Mouse (Mus musculus) left cerebral cortex, adult 8-10 months (tissue): ENCODE measurements around the gene Dnah11. TPM values are rescaled to one million over a fixed set of nuclear protein-coding genes. Genes with fewer than 3 reads are reported as not detected.
A peak's percentile ranks its signal among the peaks of the same experiment; 100 is the strongest.

ENCODE experiments used
- DNase-seq, 2 experiments: peaks; one replicate each; pipeline ENCODE4 v3.0.0; 2022; ENCODE audit warnings: low spot score in 2 of 2
- total RNA-seq, 4 experiments: library from RNA; stranded (reverse); gene quantifications; 2 replicates each; pipeline ENCODE4 v1.2.4; 2022

Dnah11 gene
- 1 to 10 TPM in 2 of 4 experiments, under 1 TPM in 2; 0.66 to 1.9 (median 1.3) TPM for total RNA-seq

- DNase-seq = peak; percentile 12 to 21
Measured at GRCm38 (mm10) chr12:118198386-118199093, at the start of gene Dnah11. Gene Dnah11 (minus strand): TSS chr12:118199043.

DNA sequence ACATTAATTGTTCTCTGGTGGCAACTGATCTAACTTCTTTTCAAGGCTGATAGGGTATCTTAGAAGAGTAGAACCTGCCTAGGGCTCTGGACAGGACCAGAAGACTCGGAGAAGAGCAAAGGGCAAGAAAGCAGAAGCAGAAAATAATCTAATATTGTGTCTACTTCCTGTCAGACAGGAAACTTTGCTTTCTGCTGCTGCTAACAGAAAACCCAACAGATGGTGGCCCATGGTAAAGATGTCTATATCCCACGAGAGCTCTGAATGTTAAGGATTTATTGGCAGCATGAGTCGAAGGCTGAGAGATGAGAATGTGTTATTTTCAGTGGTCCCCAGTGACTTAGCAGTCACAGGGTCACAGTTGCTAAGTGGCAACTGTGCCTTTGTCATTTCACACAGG, 22.3 kb upstream of the Dnah11 start:
- DNase-seq = no peak

DNA sequence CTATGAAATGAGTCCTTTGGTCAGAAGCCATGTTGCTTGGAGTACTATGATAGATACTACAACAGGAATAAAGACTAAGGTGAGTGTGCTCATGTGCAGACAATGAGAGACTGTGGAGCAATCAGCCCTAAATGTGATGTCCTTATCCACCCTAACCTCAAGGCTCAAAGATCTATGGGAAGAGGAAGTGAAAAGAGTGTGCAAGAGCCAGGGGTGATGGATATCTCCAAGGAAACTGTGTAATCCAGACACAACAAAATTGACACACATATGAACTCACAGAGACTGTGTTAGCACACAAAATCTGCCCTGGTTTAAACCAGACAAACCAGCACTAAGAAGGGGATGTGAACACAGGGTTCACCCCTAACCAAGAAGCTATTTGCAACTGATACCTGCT, 21.2 kb upstream of the Dnah11 start:
- DNase-seq = no peak

DNA sequence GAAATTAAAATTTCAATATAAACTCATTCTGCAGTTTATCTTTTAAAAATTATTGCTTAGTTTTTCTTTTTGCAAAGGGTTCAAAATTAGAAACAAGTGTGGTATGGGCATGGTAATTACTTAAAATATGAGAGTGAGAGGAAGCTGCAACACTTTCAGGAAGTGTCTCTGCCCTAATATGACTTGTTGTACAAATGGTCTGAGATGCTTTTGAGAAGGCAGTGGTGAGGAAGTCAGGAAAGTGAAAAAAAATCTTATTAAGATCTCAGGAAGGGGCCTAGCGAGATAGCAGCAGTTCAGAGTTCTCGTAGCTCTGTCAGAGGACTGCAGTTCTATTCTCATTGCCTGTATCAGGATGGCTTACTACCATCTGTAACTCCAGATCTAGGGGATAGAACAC, 13.3 kb upstream of the Dnah11 start:
- DNase-seq = no peak

DNA sequence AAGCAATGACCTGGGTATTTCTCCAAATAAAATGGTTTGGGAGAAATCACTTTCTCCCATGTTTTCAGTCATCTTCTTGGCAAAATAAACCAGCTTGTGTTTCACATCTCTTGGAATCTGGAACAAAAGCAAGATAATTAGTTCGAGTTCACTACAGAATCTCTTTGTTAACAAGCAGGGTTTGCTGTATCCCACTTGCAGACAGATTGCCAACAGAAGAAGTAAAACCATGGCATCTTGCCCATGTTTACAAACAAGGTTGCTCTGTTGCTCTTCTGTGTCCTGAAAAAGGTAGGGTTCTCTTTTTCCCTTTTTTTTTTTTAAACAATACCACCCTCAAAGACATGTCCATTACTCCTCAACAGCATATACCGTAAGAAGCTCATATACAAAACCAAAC, 2.3 kb downstream of the Dnah11 start:
- no peak for DNase-seq

DNA sequence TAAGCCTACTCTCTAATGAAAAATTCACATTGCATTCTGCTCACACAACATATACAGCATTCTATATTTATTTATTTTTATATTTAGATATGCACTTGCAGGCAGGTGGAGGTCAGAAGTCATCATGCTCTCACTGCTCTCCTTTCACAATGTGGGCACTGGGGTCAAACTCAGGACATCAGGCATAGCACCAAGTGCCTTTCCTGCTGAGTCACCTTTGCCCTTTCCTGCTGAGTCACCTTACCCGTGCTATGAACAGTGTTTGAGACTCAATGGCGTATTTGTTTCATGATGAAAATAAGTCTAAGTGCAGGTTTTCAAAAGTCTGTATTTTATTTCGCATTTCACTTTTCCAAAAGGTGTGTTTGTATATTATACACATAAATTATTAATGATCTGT, 9.3 kb downstream of the Dnah11 start:
- DNase-seq = no peak

DNA sequence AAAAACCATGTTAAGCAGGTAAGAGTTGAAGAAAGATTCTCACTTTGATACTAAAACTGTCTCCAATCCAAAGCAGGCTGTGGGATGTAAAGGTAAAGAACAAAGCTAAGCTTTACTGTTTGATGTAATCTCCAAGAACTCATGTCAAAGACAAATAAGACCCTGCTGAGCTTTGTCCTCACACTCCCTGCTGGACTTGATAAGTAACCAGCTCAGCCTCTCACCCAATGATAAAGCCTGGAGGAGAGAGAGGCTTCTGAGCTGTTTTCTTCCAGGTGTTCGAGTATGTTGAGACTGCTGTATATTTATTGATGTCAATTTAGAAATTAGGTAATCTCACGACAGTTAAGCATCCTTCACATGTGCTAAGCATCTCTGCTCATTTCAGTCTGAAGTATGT, 11.2 kb downstream of the Dnah11 start:
- DNase-seq = no peak

- DNase-seq = no peak
Measured at GRCm38 (mm10) chr12:118186881-118187489, 11.9 kb downstream of the Dnah11 start.

DNA sequence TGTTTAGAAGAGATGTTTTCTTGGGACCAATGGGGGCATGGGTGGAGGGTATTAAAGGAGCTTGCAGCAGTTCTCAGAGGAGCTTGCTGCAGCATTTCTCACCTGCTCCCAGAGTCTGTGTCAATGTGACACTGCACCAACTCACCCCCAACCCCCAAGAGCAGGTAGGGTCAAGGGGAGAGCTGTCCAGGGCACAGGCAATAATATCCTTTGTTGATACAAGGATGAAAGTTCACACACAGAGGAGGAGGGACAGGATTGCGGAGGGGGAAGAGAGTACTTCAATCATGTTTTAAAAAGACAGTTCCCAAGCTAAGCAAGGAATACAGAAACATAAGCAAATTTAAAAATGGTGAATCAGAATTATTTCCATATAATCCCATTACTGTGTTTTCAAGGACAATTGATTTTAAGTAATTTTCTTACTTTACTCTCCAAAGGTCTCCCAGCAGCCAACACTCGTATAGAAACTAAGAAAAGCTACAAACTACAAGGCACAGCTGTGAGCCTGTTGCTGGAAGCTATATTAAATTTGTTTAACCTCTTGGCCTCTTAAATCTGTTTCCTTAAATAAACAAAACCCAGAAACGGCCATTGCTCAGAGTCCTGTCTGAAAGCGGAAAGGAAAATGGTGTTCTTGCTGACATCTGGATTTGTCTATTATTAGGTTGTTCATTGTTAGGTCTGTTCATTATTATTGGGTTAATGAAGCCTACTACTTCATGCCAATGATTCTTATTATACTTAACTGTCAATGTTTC, 12.5 kb downstream of the Dnah11 start:
- DNase-seq = no peak

GRCm38 (mm10) chr12:118184731-118185130, 14.1 kb downstream of the Dnah11 start:
- no peak for DNase-seq

- no peak for DNase-seq
Measured at GRCm38 (mm10) chr12:118177756-118178155, 21.1 kb downstream of the Dnah11 start.

GRCm38 (mm10) chr12:118164785-118165184, 34.1 kb downstream of the Dnah11 start:
- DNase-seq = no peak

DNA sequence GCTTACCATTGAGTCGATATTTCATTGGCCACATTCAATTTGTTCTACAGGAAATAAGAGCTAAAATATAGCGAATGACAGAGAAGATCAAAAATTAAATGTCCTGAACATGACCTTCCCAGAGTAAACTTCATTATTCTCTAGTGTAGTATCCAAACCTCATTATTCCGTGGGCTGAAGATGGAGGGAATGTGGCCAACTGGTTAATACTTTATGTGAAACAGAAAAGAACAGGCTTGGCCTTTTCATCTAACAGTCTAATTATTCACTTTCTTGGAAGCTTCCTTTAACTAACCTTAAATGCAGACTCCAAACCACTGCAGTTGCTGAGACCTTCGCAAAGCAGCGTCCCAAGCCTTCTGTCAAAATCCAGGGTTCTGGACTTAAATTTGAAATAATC, 41.9 kb downstream of the Dnah11 start:
- no peak for DNase-seq

GRCm38 (mm10) chr12:118147521-118148033, 51.3 kb downstream of the Dnah11 start:
- DNase-seq = no peak

DNA sequence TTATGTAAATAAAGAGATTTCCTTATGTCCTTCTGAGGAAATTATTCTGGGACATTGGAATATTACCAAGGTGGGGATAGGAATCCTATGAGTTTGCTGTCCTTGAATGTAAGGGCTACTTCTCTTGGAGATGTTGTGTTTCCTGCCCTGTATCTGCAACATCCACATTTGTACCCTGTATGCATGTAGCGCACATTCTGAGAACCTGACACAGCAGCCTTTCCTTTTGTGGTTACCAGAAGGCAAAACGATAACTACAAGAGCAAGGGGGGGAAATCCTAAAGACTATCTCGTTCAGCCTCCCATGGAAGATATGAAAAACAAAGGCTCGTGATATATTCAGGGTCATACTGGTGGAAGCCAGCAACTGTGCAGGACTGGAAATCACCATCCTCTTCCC, 70.7 kb downstream of the Dnah11 start:
- no peak for DNase-seq

- DNase-seq = no peak
Measured at GRCm38 (mm10) chr12:118119668-118120067, 79.2 kb downstream of the Dnah11 start.

DNA sequence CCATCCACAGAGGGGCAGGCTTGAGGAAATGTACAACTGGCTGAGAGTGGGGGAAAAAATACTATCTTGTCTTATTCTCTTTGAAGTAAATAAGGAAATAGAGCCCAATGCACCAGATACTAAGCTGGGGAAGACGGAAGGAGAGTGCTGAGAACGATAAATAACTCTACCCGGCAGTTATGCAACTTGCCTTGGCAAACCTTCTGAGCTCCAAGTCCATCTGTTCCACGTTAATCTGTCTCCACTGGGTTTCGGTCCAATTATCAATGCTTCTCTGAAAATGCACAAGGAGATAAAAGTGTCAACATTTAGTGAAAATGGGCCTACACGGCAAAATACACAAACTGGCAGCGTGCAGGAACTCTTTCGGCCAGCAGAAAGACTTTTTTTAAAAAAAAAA, 86.2 kb downstream of the Dnah11 start:
- DNase-seq = peak in 1 of 2 experiments; percentile 17

- no peak for DNase-seq
Measured at GRCm38 (mm10) chr12:118111896-118112295, 86.9 kb downstream of the Dnah11 start.

DNA sequence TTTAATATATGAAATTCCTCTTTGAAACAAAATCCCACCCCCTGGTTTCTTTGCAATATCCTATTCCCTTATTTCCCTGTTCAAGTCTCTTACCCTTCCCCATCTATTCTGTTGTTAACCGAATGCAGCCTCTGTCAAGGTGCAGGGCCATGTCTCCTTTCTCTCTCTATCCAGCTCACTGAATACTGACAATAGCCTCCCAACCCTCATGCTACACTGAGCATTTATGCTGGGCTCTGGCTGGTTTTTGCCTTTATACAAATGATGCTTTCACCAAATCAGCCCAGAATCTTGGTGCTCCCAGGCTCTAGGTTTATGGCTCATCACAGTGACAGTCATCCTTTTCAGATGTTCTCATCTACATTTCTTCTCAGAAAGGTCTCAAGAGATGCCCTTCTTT, 91.1 kb downstream of the Dnah11 start:
- DNase-seq = no peak

GRCm38 (mm10) chr12:118104520-118104919, 94.3 kb downstream of the Dnah11 start:
- no peak for DNase-seq

DNA sequence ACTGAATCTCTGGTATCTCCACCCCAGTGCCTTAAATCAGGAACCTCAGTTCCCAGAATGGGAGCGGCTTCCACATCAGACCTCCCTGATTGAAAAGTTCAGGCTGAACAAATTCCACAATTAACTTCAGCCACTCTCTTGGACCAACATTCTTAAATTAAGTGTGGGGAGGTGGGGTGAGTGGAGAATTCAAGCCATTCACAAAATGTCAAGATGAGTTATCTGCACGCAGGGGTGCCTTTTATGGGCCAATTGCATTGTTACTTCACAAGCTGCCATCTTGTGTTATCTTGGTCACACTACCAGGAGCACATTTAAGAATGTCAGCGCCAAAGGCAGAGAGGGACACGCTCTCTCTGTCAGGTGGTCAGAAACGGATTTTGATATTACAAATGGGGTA, 99.1 kb downstream of the Dnah11 start:
- no peak for DNase-seq

- no peak for DNase-seq
Measured at GRCm38 (mm10) chr12:118098257-118098656, 100.6 kb downstream of the Dnah11 start.
